Mouse (Mus musculus) brain, adult 2 months (tissue): ENCODE measurements around the gene Mrpl23.

Experiments
- DNase-seq: peaks from one replicate; pipeline ENCODE4 v3.0.0; 2011; ENCODE audit warnings: low read depth, low spot score

Gene Mrpl23

GRCm38 (mm10) chr7:142532671-142533058, at the start of gene Mrpl23:
Mrpl23 (plus strand) TSS chr7:142532686.
- DNase-seq = no peak

DNA sequence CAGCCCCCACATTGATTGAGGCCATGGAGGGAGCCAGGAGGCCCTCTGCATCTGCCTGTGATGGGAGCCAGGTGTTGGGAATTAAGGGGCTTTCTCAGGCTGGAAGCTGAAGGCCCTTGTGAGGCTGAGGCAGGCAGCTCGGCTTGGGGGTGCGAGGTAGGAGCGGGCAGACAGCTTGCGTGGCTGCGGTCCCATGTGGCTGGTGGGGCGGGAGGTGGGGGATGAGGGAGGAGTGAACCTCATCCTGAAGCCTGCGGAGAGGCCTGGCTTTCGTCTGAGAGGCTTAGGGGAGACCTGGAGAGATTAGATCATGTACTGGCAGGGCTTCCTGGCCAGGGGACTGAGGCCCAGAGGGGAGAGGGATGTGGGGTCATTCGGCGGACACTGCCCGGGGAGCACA, 49.4 kb upstream of the Mrpl23 start:
- no peak for DNase-seq

- DNase-seq = no peak
Measured at GRCm38 (mm10) chr7:142484780-142485179, 47.7 kb upstream of the Mrpl23 start.

DNA sequence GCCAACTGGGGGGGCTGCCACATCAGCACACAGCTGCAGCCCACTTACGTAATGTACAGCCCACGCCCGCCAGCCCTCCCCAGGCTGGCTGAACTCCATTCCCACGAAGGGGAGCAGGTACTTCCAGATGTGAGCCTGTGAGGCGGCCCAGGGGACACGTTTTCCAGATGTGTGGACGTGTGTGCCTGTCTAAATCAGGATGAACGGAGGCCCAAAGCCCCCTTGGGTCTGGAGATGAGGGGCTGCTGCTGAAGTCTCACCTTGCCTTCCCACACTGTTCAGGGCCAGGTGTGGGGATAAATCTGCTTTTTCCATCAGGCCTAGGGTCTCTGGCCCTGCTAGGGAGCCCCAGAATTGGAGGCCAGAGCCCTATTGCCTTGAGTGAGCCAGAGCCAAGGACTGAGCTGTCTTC, 45.7 kb upstream of the Mrpl23 start:
- no peak for DNase-seq

- DNase-seq = peak; percentile 64
Measured at GRCm38 (mm10) chr7:142487341-142487859, 45.1 kb upstream of the Mrpl23 start.

DNA sequence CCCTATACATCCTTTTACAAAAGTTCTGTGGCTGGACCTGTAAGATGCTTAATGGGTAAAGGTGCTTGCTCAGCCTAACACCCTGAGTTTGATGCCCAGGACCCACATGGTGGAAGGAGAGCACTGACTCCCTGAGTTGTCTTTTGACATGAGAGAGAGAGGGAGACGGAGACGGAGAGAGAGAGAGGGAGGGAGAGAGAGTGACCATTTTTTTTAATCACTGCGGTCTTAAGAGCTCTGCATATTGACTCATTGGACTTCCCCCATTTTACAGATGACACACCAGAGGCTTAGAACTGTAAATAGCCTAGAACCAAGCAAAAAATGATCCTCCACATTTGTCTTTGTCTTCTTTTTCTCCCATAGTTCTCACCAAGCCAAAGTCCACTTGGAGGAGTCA, 44.4 kb upstream of the Mrpl23 start:
- DNase-seq = no peak

GRCm38 (mm10) chr7:142493535-142493934, 39.0 kb upstream of the Mrpl23 start:
- DNase-seq = no peak

- DNase-seq = no peak
Measured at GRCm38 (mm10) chr7:142496158-142496557, 36.3 kb upstream of the Mrpl23 start.

DNA sequence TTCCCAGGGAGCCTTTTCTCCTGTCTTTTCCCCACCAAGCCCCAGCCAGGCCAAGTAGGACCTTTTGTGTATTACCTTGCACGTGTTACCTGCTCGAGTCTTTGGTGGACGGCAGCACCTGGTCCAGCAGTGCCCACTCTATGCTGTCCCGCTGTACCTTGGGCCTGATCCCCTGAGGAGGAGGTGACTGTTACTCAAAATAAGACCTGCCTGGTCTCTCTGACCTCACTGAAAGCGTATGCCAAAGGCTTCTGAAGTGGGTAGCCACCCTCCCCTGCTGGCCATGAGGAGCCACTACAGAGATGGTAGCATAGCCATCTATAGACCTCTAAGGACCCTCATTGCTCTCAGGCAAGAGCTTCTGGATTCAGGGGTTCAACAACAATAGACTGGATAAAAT, 35.7 kb upstream of the Mrpl23 start:
- peak; percentile 18 for DNase-seq

- peak; percentile 77 for DNase-seq
Measured at GRCm38 (mm10) chr7:142497775-142498174, 34.7 kb upstream of the Mrpl23 start.

DNA sequence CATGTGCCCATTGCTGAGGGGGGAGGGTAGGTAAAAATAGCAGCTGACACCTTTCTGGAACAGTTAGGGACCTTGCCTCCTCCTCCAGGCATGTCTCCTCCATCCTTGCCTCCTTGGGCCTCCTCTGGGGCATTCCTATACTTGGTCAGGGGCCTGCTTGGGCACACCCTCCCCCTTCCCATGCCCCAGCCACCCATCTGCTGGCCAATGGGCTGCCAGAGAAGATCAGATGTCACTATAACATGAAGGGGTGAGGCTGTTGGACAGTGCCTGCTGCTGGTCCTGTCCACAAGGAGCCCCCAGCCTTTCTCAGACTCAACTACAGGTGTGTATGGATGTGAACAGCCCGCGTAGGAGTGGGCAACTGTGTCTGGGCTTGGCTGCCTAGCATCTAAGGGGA, 33.9 kb upstream of the Mrpl23 start, which contains the start of gene Tnnt3:
Gene Tnnt3 (plus strand): TSS at position 262 of the 400 bp plus-strand sequence.
- DNase-seq = no peak

- DNase-seq = no peak
Measured at GRCm38 (mm10) chr7:142499010-142499721, 33.3 kb upstream of the Mrpl23 start.

DNA sequence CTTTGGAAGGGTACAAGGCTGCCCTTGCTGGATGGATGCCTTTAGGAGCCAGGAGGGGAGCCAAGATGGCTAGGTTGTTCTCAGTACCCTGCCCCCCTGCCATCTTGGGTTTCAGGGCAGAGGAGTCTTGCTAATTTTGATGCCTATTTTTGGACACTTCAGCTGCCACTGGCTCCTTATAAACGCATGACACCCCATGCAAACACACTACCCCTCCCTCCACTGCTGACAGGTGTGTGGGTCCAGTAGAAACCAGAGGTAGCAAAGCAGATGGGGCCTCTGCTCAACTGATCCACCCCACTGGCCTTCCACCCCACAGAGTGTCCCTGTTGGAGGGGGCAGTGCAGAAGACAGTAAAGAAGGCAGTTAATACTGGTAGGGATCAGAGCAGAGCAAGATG, 32.5 kb upstream of the Mrpl23 start:
- no peak for DNase-seq

DNA sequence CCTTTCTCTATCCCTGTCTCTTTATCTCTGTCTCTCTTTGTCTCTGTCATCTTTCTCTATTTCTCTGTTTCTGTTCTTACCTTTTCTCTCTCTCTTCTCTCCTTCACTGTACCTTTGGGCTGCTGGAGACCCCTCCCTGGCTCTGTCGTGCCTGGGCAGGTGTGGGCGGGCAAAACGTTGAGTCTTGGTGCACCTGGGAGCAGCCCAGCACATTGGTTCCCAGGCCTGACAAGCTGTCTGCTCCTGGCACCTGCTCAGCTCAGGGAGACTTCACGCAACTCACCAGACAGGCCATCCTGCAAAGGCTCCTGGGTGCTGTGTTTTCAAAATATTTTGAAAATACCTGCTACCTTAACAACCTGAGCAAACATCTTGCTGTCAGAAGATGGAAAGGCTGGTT, 29.3 kb upstream of the Mrpl23 start:
- no peak for DNase-seq

- DNase-seq = no peak
Measured at GRCm38 (mm10) chr7:142505942-142506341, 26.5 kb upstream of the Mrpl23 start.

DNA sequence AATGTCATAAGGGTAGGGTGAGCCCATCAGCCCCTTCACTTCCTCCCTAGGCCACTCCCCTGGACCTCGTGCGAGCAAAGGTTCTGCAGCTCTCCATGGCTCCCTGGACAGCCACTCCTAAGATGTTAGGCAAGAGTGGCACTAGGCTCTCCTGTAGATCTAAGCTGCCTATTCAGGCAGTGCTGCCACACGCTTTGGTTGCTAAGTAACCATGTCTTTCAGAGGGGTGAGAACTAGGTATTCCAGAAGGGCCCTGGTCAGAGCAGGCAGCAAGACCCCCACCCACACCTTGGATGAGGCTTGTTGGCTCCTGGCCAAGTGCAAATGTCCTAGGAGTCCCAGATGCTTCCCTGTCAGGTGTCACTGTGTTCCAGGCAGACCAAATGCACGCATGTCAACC, 26.0 kb upstream of the Mrpl23 start:
- DNase-seq = no peak

DNA sequence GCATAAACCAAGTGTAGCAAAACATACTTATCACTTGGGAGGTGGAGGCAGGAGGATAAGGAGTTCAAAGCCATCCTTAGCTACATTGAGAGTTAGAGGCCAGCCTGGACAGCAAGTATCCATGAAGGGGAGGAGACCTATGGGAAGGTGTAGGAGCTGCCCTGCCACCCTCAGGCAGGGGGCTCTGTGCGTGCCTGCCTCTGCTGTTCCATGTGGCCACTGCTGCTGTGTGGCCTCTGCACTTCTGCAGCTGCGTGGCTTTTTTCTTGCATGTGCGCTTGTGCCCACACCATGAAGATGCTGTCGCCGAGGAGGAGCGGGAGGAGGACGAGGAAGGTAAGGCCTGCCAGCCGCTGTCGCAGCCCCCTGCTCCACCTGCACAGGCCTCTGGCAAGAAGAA, 25.0 kb upstream of the Mrpl23 start:
- no peak for DNase-seq

DNA sequence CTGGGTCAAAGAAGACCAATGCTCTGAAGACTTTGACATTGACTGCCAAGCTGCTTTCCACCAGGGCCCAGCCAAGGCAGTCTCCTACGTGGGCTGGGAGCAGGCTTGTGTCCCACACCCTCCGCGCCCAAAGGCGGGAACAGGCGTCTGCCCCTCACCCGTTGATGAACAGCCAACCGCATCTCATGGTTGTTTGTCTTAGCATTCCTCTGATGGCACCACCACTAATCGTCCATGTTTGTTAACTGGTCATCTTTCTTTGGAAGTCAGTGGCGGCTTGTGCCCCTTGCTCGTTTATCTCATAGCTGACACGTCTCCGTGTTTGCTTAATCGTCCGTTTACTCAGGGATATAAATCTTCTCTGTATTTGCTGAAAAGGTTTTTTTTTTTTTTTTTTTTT, 23.0 kb upstream of the Mrpl23 start:
- no peak for DNase-seq

DNA sequence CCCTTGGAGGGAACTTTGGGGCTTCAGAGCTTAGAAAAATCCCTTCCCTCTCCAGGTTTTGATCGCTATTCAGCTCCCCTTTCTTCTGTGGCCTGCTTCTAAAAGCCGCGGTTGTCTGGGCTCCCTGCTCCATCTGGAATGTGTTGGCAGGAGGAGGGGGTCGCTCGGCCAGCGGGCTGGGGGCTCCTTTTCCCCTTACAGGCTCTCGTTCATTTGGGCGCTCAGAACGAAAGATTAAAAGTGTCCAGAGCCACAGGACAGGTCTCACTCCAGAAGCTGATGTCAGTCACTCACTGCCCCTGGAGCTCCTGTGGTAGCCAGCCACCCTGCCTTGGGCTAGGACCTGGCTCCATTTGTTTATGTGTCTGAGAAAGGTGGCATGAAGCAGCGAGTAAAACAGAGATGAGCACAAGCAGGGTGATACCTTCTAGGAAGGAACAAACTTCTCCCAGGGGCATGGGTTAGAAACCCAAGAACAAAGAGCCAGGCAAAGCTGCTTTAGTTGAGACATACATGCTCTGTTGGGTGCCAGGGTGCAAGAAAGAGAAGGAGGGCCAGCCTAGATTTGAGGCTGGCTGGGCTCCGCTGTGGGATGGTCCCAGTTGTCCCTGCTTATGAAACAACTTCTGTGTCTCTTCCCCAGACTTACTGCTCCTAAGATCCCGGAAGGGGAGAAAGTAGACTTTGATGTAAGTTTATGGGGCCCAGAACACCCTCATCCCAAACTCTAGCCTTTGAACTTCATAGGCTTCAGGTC, 22.3 kb upstream of the Mrpl23 start:
- no peak for DNase-seq

GRCm38 (mm10) chr7:142514048-142514447, 18.4 kb upstream of the Mrpl23 start:
- no peak for DNase-seq

DNA sequence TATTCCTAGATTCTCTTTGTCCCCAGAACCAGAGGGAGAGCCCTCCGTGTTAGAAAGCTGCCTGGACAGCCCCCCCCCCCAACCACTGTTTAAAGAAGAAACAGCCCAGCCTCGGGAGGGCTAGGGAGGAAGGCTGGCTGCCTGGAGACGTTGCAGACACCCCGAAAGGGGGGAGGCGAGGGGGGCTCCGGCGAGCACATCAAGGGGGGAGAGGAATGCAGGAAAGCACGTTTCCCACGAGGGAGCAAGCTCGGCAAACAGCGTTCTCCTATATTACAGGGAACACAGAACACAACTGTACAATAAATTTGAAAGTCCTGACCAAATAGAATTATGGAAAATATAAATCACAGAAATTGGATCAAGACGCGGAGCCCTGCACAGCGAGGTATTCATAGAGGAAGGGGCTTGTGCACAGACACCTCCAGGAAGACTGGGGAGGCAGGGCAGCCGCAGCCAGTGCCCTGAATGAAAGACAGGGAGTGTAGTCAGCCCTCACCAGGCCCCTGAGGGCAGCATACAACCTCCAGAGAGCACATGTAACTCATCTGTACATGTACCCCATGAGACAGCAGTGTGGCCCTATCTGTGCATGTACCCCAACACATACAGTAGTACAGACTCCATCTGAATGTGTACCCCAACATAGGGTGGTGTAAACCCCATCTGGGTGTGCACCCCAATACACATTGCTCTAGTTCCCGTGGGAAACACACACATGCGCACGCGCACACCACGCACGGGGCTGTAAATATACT, 16.1 kb upstream of the Mrpl23 start:
- DNase-seq = no peak

- no peak for DNase-seq
Measured at GRCm38 (mm10) chr7:142517531-142517930, 15.0 kb upstream of the Mrpl23 start.
